Mouse (Mus musculus) liver, postnatal 0 days (tissue): ENCODE measurements around the gene Rai1. TPM values are rescaled to one million over a fixed set of nuclear protein-coding genes. Genes with fewer than 3 reads are reported as not detected.

Source experiments
- ATAC-seq: fragments of 200-750 bp; cut with Nextera tagmentation; 2 replicates; pipeline ENCODE4 v1.8.0; 2017; ENCODE audit warnings: mild to moderate bottlenecking, moderate library complexity
- DNase-seq: peaks from one replicate; pipeline ENCODE4 v3.0.0-alpha.2; 2016
- H3K27ac ChIP-seq: fragments of 300-500 bp; sonication (generic); 2 replicates; pipeline ENCODE4 v1.5.1; 2014; ENCODE audit warnings: antibody characterized with exemption, moderate library complexity, mild to moderate bottlenecking, low read depth
- H3K27me3 ChIP-seq: fragments of 300-500 bp; sonication (generic); 2 replicates; pipeline ENCODE4 v1.6.1; 2014; ENCODE audit warnings: low read length, control low read depth, mixed read lengths; ENCODE audit not compliant: insufficient read depth
- H3K36me3 ChIP-seq: fragments of 300-500 bp; sonication (generic); replicated peaks from 2 replicates; pipeline ENCODE4 v1.6.1; 2014; ENCODE audit warnings: mild to moderate bottlenecking, control low read depth, low read length, moderate library complexity, mixed read lengths; ENCODE audit not compliant: insufficient read depth
- H3K4me1 ChIP-seq: fragments of 300-500 bp; sonication (generic); 2 replicates; pipeline ENCODE4 v1.6.1; 2014; ENCODE audit warnings: antibody characterized with exemption, mild to moderate bottlenecking, control low read depth; ENCODE audit not compliant: insufficient read depth
- H3K4me2 ChIP-seq: fragments of 300-500 bp; sonication (generic); 2 replicates; pipeline ENCODE4 v1.6.1; 2014; ENCODE audit warnings: low read depth, mild to moderate bottlenecking, low read length, moderate library complexity, mixed read lengths
- H3K4me3 ChIP-seq: fragments of 300-500 bp; sonication (generic); 2 replicates; pipeline ENCODE4 v1.5.1; 2014; ENCODE audit warnings: low read depth, low read length
- H3K9ac ChIP-seq: fragments of 300-500 bp; sonication (generic); replicated peaks from 2 replicates; pipeline ENCODE4 v1.6.1; 2014; ENCODE audit warnings: mild to moderate bottlenecking, moderate library complexity
- H3K9me3 ChIP-seq: fragments of 300-500 bp; sonication (generic); 2 replicates; pipeline ENCODE4 v1.6.1; 2016; ENCODE audit warnings: mild to moderate bottlenecking, control low read depth, low read length, mixed read lengths
- CTCF ChIP-seq: sonication (generic); IDR thresholded peaks from 2 replicates; pipeline ENCODE4 v1.5.1; 2016; ENCODE audit warnings: antibody characterized with exemption, low read depth
- EP300 ChIP-seq: IDR thresholded peaks from 2 replicates; pipeline ENCODE4 v1.6.1; 2016; ENCODE audit warnings: antibody characterized with exemption, low read depth, mild to moderate bottlenecking
- WGBS: fragments of 180-500 bp; shearing (Covaris S2); extraction: QIAGEN DNeasy Blood & Tissue Kit; methylation state at CpG from one replicate; pipeline ENCODE4 v1.1.7; 2014; ENCODE audit not compliant: insufficient replicate concordance; 5-methylcytosine and 5-hydroxymethylcytosine counted together
- polyA plus RNA-seq: library from polyadenylated mRNA; unstranded; fragments of >200 nt; fragmentation: Nextera tagmentation; extraction: Ambion mirVana; gene quantifications from 2 replicates; pipeline ENCODE4 v1.2.1, GENCODE M21; 2015

The Rai1 gene
- polyA plus RNA-seq, 1 experiment from 2014 or later = 4.4 TPM

GRCm38 (mm10) chr11:60182741-60183140, 77.9 kb downstream of the Rai1 start:
- H3K4me1 ChIP-seq = peaks cover 27% of the 10 kb centered on the region
- no peak overlapping the region for H3K4me2 ChIP-seq
- no peak overlapping the region for H3K27ac ChIP-seq
- no peak for ATAC-seq
- H3K9ac ChIP-seq = no peak overlapping the region
- H3K36me3 ChIP-seq = peaks cover 12% of the 10 kb centered on the region
- no peaks in the 10 kb centered on the region for H3K9me3 ChIP-seq
- TF ChIP-seq EP300 (no peak), CTCF (no peak)
- no peaks in the 10 kb centered on the region for H3K27me3 ChIP-seq
- 69% methylated on average over 2 of the region's 2 CpGs for WGBS
- DNase-seq = no peak
- H3K4me3 ChIP-seq = no peak overlapping the region

GRCm38 (mm10) chr11:60184346-60185325, 79.8 kb downstream of the Rai1 start:
- Histone ChIP-seq H3K9me3 (no peaks in the 10 kb centered on the region), H3K27me3 (no peaks in the 10 kb centered on the region), H3K27ac (no peak overlapping the region), H3K4me3 (no peak overlapping the region), H3K4me2 (peak overlapping the region; percentile 46; the same call in 1 of the 2 replicates), H3K4me1 (peaks cover 19% of the 10 kb centered on the region), H3K9ac (no peak overlapping the region), H3K36me3 (peaks cover 25% of the 10 kb centered on the region)
- no peak for DNase-seq
- TF ChIP-seq CTCF (no peak), EP300 (no peak)
- 43% methylated on average over 21 of the region's 22 CpGs for WGBS
- no peak for ATAC-seq

- DNase-seq = peak; percentile 63
- no peak overlapping the region for H3K4me3 ChIP-seq
- no peaks in the 10 kb centered on the region for H3K9me3 ChIP-seq
- peaks cover 19% of the 10 kb centered on the region for H3K4me1 ChIP-seq
- ATAC-seq = peak; percentile 54
- peaks cover 27% of the 10 kb centered on the region for H3K36me3 ChIP-seq
- WGBS = 47% methylated on average over 20 of the region's 20 CpGs
- peak overlapping the region; percentile 46 for H3K4me2 ChIP-seq
- H3K9ac ChIP-seq = 0 out of 2 replicates have a peak overlapping the region, but pooled peaks have one; percentile 5
- H3K27ac ChIP-seq = no peak overlapping the region
- TF ChIP-seq EP300 = no peak
- TF ChIP-seq CTCF = no peak
- no peaks in the 10 kb centered on the region for H3K27me3 ChIP-seq
These were observed 80.8 kb downstream of the Rai1 start for GRCm38 (mm10) chr11:60185396-60186231.

- Histone ChIP-seq H3K27ac (no peak overlapping the region), H3K9me3 (no peaks in the 10 kb centered on the region), H3K36me3 (peaks cover 30% of the 10 kb centered on the region), H3K4me3 (no peak overlapping the region), H3K4me1 (peaks cover 13% of the 10 kb centered on the region), H3K27me3 (no peaks in the 10 kb centered on the region), H3K9ac (no peak overlapping the region), H3K4me2 (no peak overlapping the region)
- TF ChIP-seq EP300 = no peak
- no peak for TF ChIP-seq CTCF
- WGBS = 85% methylated on average over 11 of the region's 11 CpGs
- DNase-seq (no peak), ATAC-seq (no peak)
These were observed 82.3 kb downstream of the Rai1 start for GRCm38 (mm10) chr11:60187070-60187469.

GRCm38 (mm10) chr11:60188275-60188853, 83.6 kb downstream of the Rai1 start:
- H3K36me3 ChIP-seq = peaks cover 30% of the 10 kb centered on the region
- peaks cover 12% of the 10 kb centered on the region for H3K4me1 ChIP-seq
- no peak for DNase-seq
- no peak overlapping the region for H3K4me2 ChIP-seq
- H3K4me3 ChIP-seq = no peak overlapping the region
- no peak for TF ChIP-seq EP300
- TF ChIP-seq CTCF = no peak
- WGBS = 83% methylated on average over 25 of the region's 25 CpGs
- H3K9me3 ChIP-seq = no peaks in the 10 kb centered on the region
- ATAC-seq = no peak
- no peak overlapping the region for H3K9ac ChIP-seq
- no peak overlapping the region for H3K27ac ChIP-seq
- H3K27me3 ChIP-seq = no peaks in the 10 kb centered on the region
